Mouse (Mus musculus) MEL (cell line): ENCODE data around the gene Nanos3. TPM values are rescaled to one million over a fixed set of nuclear protein-coding genes. Genes with fewer than 3 reads are reported as not detected.
A peak's percentile ranks its signal among the peaks of the same experiment; 100 is the strongest.

Experiments used
- DNase-seq: peaks from one replicate; pipeline ENCODE4 v3.0.0; 2011; ENCODE audit warnings: low read depth, low spot score
- H3K27ac ChIP-seq: 2 replicates; pipeline ENCODE4 v1.5.1; 2012; ENCODE audit warnings: low read depth, mild to moderate bottlenecking, control low read depth, low read length, moderate library complexity; ENCODE audit not compliant: control insufficient read depth
- H3K27me3 ChIP-seq, 2 experiments: fragments of 150-350 bp in 1 of 2; sonication (generic) in 1 of 2; 2 replicates each; pipeline ENCODE4 v1.6.1; 2012; ENCODE audit warnings: low read length in 2 of 2, mild to moderate bottlenecking in 2 of 2, improper control_type of control experiment in 1 of 2, moderate library complexity in 1 of 2; ENCODE audit not compliant: insufficient read depth in 2 of 2, control insufficient read depth in 1 of 2
- H3K36me3 ChIP-seq, 2 experiments: 2 replicates each; pipeline ENCODE4 v1.6.1; 2012 to 2014; ENCODE audit warnings: low read length in 2 of 2, improper control_type of control experiment in 1 of 2, inconsistent platforms in 1 of 2, mild to moderate bottlenecking in 1 of 2; ENCODE audit not compliant: insufficient read depth in 2 of 2, control insufficient read depth in 1 of 2
- H3K4me1 ChIP-seq, 2 experiments: fragments of 150-350 bp in 1 of 2; sonication (generic) in 1 of 2; 2 replicates each; pipeline ENCODE4 v1.6.1; 2012; ENCODE audit warnings: low read length in 2 of 2, improper control_type of control experiment in 1 of 2, mild to moderate bottlenecking in 1 of 2; ENCODE audit not compliant: insufficient read depth in 2 of 2, control insufficient read depth in 1 of 2
- H3K4me3 ChIP-seq, 2 experiments: fragments of 150-350 bp in 1 of 2; sonication (generic) in 1 of 2; 2 replicates each; pipeline ENCODE4 v1.5.1; 2012; ENCODE audit warnings: low read depth in 2 of 2, low read length in 2 of 2, mild to moderate bottlenecking in 2 of 2, moderate library complexity in 2 of 2, control low read depth in 1 of 2, improper control_type of control experiment in 1 of 2; ENCODE audit not compliant: control insufficient read depth in 1 of 2, insufficient read depth in 1 of 2
- H3K79me2 ChIP-seq: 2 replicates; pipeline ENCODE4 v1.6.1; 2012; ENCODE audit warnings: mild to moderate bottlenecking, low read length, moderate library complexity; ENCODE audit not compliant: control insufficient read depth, poor library complexity, insufficient read depth
- H3K9ac ChIP-seq: 2 replicates; pipeline ENCODE4 v1.6.1; 2012; ENCODE audit warnings: low read depth, mild to moderate bottlenecking, control low read depth, low read length, moderate library complexity; ENCODE audit not compliant: control insufficient read depth, poor library complexity, severe bottlenecking
- H3K9me3 ChIP-seq: fragments of 150-350 bp; sonication (generic); replicated peaks from 2 replicates; pipeline ENCODE4 v1.6.1; 2012; ENCODE audit warnings: mild to moderate bottlenecking, low read length, improper control_type of control experiment, moderate library complexity; ENCODE audit not compliant: insufficient read depth
- BHLHE40 ChIP-seq: IDR thresholded peaks from 2 replicates; pipeline ENCODE4 v1.6.1; 2012; ENCODE audit warnings: low read depth, mild to moderate bottlenecking, inconsistent platforms, low read length, improper control_type of control experiment, borderline replicate concordance
- CHD1 ChIP-seq: IDR thresholded peaks from 2 replicates; pipeline ENCODE4 v1.6.1; 2012; ENCODE audit warnings: low read depth, mild to moderate bottlenecking, inconsistent platforms, low read length, improper control_type of control experiment
- CTCF ChIP-seq, 3 experiments: IDR thresholded peaks in 2 of 3; conservative IDR thresholded peaks in 1 of 3; 2 replicates each; pipeline ENCODE4 v1.5.1; 2011 to 2012; ENCODE audit warnings: low read length in 3 of 3, low read depth in 2 of 3, mild to moderate bottlenecking in 2 of 3, improper control_type of control experiment in 1 of 3, inconsistent platforms in 1 of 3, mixed read lengths in 1 of 3, moderate library complexity in 1 of 3; ENCODE audit not compliant: control insufficient read depth in 1 of 3, insufficient read depth in 1 of 3, poor library complexity in 1 of 3, severe bottlenecking in 1 of 3
- E2F4 ChIP-seq: IDR thresholded peaks from 2 replicates; pipeline ENCODE4 v1.6.1; 2011; ENCODE audit warnings: low read depth, low read length, improper control_type of control experiment, borderline replicate concordance
- ELF1 ChIP-seq: IDR thresholded peaks from 2 replicates; pipeline ENCODE4 v1.6.1; 2014; ENCODE audit warnings: low read depth, mild to moderate bottlenecking, inconsistent platforms, low read length, improper control_type of control experiment, moderate library complexity
- EP300 ChIP-seq, 2 experiments: IDR thresholded peaks; 2 replicates each; pipeline ENCODE4 v1.6.1; 2011; ENCODE audit warnings: improper control_type of control experiment in 2 of 2, low read length in 2 of 2, low read depth in 1 of 2, mild to moderate bottlenecking in 1 of 2
- ETS1 ChIP-seq: IDR thresholded peaks from 2 replicates; pipeline ENCODE4 v1.6.1; 2012; ENCODE audit warnings: low read depth, mild to moderate bottlenecking, inconsistent platforms, low read length, improper control_type of control experiment, moderate library complexity
- GABPA ChIP-seq: IDR thresholded peaks from 2 replicates; pipeline ENCODE4 v1.6.1; 2012; ENCODE audit warnings: low read depth, mild to moderate bottlenecking, inconsistent platforms, low read length, improper control_type of control experiment, moderate library complexity
- GATA1 ChIP-seq: IDR thresholded peaks from 2 replicates; pipeline ENCODE4 v1.6.1; 2011; ENCODE audit warnings: low read depth, low read length, improper control_type of control experiment
- HCFC1 ChIP-seq: IDR thresholded peaks from 2 replicates; pipeline ENCODE4 v1.6.1; 2012; ENCODE audit warnings: low read depth, mild to moderate bottlenecking, inconsistent platforms, low read length, improper control_type of control experiment, moderate library complexity
- KAT2A ChIP-seq: conservative IDR thresholded peaks from 2 replicates; pipeline ENCODE4 v1.6.1; 2012; ENCODE audit warnings: low read depth, low read length, improper control_type of control experiment, inconsistent platforms
- MAFK ChIP-seq: IDR thresholded peaks from 2 replicates; pipeline ENCODE4 v1.6.1; 2011; ENCODE audit warnings: low read depth, mild to moderate bottlenecking, low read length, improper control_type of control experiment, borderline replicate concordance
- MAX ChIP-seq: IDR thresholded peaks from 2 replicates; pipeline ENCODE4 v1.6.1; 2011; ENCODE audit warnings: low read length, improper control_type of control experiment
- MAZ ChIP-seq: IDR thresholded peaks from 2 replicates; pipeline ENCODE4 v1.6.1; 2012; ENCODE audit warnings: low read depth, mild to moderate bottlenecking, inconsistent platforms, low read length, improper control_type of control experiment
- MEF2A ChIP-seq: IDR thresholded peaks from 2 replicates; pipeline ENCODE4 v1.6.1; 2014; ENCODE audit warnings: low read depth, mild to moderate bottlenecking, inconsistent platforms, low read length, improper control_type of control experiment; ENCODE audit not compliant: poor library complexity, insufficient replicate concordance, severe bottlenecking; ENCODE audit errors: extremely low read depth
- MXI1 ChIP-seq: IDR thresholded peaks from 2 replicates; pipeline ENCODE4 v1.6.1; 2011; ENCODE audit warnings: mild to moderate bottlenecking, low read depth, low read length, improper control_type of control experiment
- MYC ChIP-seq: IDR thresholded peaks from 2 replicates; pipeline ENCODE4 v1.6.1; 2011; ENCODE audit warnings: low read depth, mild to moderate bottlenecking, low read length, improper control_type of control experiment, moderate library complexity
- NELFE ChIP-seq: IDR thresholded peaks from 2 replicates; pipeline ENCODE4 v1.6.1; 2011; ENCODE audit warnings: low read depth, low read length, improper control_type of control experiment
- NRF1 ChIP-seq: IDR thresholded peaks from 2 replicates; pipeline ENCODE4 v1.6.1; 2014; ENCODE audit warnings: low read depth, mild to moderate bottlenecking, inconsistent platforms, low read length, improper control_type of control experiment, moderate library complexity; ENCODE audit not compliant: poor library complexity, insufficient read depth, severe bottlenecking
- POLR2AphosphoS2 ChIP-seq: IDR thresholded peaks from 2 replicates; pipeline ENCODE4 v1.6.1; 2011; ENCODE audit warnings: low read length, improper control_type of control experiment
- POLR2AphosphoS5 ChIP-seq: IDR thresholded peaks from 2 replicates; pipeline ENCODE4 v1.6.1; 2012; ENCODE audit warnings: low read depth, borderline replicate concordance, mild to moderate bottlenecking, inconsistent platforms, low read length, moderate library complexity, mixed read lengths
- RAD21 ChIP-seq: IDR thresholded peaks from 2 replicates; pipeline ENCODE4 v1.6.1; 2011; ENCODE audit warnings: mild to moderate bottlenecking, low read depth, low read length, improper control_type of control experiment
- RCOR1 ChIP-seq: IDR thresholded peaks from 2 replicates; pipeline ENCODE4 v1.6.1; 2012; ENCODE audit warnings: low read depth, mild to moderate bottlenecking, inconsistent platforms, low read length, improper control_type of control experiment
- SIN3A ChIP-seq: IDR thresholded peaks from 2 replicates; pipeline ENCODE4 v1.6.1; 2012; ENCODE audit warnings: low read length, improper control_type of control experiment, inconsistent platforms
- SMC3 ChIP-seq: IDR thresholded peaks from 2 replicates; pipeline ENCODE4 v1.6.1; 2011; ENCODE audit warnings: low read depth, low read length, improper control_type of control experiment
- TAL1 ChIP-seq: IDR thresholded peaks from 2 replicates; pipeline ENCODE4 v1.6.1; 2012; ENCODE audit warnings: mild to moderate bottlenecking, inconsistent platforms, low read length, moderate library complexity, mixed read lengths
- TBP ChIP-seq: IDR thresholded peaks from 2 replicates; pipeline ENCODE4 v1.8.0; 2011; ENCODE audit warnings: low read depth, low read length, improper control_type of control experiment
- TCF12 ChIP-seq: IDR thresholded peaks from 2 replicates; pipeline ENCODE4 v1.6.1; 2014; ENCODE audit warnings: low read depth, mild to moderate bottlenecking, inconsistent platforms, low read length, improper control_type of control experiment, moderate library complexity
- USF1 ChIP-seq: IDR thresholded peaks from 2 replicates; pipeline ENCODE4 v1.6.1; 2014; ENCODE audit warnings: low read depth, mild to moderate bottlenecking, inconsistent platforms, low read length, improper control_type of control experiment, moderate library complexity
- USF2 ChIP-seq, 2 experiments: IDR thresholded peaks; 2 replicates each; pipeline ENCODE4 v1.6.1; 2011 to 2012; ENCODE audit warnings: improper control_type of control experiment in 2 of 2, low read length in 2 of 2, borderline replicate concordance in 1 of 2, inconsistent platforms in 1 of 2, low read depth in 1 of 2, mild to moderate bottlenecking in 1 of 2; ENCODE audit not compliant: insufficient read depth in 1 of 2
- ZC3H11A ChIP-seq: IDR thresholded peaks from 2 replicates; pipeline ENCODE4 v1.6.1; 2012; ENCODE audit warnings: low read depth, mild to moderate bottlenecking, inconsistent platforms, low read length, improper control_type of control experiment
- ZKSCAN1 ChIP-seq: IDR thresholded peaks from 2 replicates; pipeline ENCODE4 v1.6.1; 2012; ENCODE audit warnings: low read depth, mild to moderate bottlenecking, inconsistent platforms, low read length, improper control_type of control experiment, moderate library complexity
- ZMIZ1 ChIP-seq: IDR thresholded peaks from 2 replicates; pipeline ENCODE4 v1.6.1; 2012; ENCODE audit warnings: low read depth, mild to moderate bottlenecking, inconsistent platforms, low read length, improper control_type of control experiment, moderate library complexity
- ZNF384 ChIP-seq: IDR thresholded peaks from 2 replicates; pipeline ENCODE4 v1.6.1; 2012; ENCODE audit warnings: low read depth, mild to moderate bottlenecking, inconsistent platforms, low read length, improper control_type of control experiment
- polyA plus RNA-seq, 2 experiments: library from polyadenylated mRNA; stranded (reverse) in 1 of 2; unstranded in 1 of 2; fragments of >175 nt in 1 of 2; fragments of >200 nt in 1 of 2; gene quantifications; 2 replicates each; pipeline versions ENCODE4 v1.2.1 to v1.2.4; 2012; ENCODE audit warnings: low replicate concordance in 2 of 2, low read depth in 1 of 2; ENCODE audit not compliant: insufficient read length in 2 of 2, insufficient read depth in 1 of 2, missing spikeins in 1 of 2
- total RNA-seq: library from RNA; depleted of rRNA; stranded (reverse); fragments of 300-350 nt; gene quantifications from 2 replicates; pipeline ENCODE4 v1.2.3, GENCODE M21; 2012

Gene Nanos3
- total and polyA plus RNA-seq, 3 experiments = 1.7 to 2.0 TPM; not detected in 1

DNA sequence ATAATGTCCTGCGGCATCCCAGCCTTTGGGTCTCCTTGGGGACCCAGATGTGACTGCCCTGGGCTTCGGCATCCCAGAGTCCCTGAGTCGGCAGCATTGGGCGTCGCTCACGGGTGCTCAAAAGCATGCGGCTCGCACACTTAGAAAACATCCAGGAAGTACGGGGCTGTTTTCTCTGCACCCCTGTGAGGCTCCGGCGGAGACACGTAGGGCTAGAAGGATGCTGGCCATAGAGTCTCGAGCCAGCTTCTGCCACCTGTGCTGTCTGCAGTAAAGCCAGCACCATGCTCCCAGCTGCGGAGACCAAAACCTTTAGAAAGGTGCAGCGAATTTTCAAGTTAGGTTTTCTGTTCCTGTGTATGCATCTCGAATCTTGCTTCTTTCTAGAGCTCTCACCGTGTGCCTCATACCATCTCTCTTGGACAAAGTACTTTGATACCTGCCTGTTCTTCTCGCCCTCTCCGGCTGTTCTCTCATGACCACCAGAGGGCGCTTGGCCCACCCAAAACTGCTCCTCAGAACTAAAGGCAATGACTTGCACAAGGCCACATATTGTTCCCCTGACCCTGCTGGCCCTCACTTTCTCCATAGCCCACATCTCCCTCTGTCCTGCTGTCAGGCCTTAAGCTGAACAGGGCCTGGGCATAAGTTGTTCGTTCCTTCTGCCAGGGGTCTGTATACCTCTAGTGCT is 2.2 kb upstream of the Nanos3 start:
- Histone ChIP-seq H3K27ac (no peak overlapping the region), H3K27me3 (no peaks in the 10 kb centered on the region), H3K4me1 (peaks cover 5 to 17% of the 10 kb centered on the region in 2 experiments), H3K36me3 (peaks cover 0 to 3% of the 10 kb centered on the region in 2 experiments; a peak in 1 of 4 replicates), H3K4me3 (peak overlapping the region; percentile 60 to 73), H3K79me2 (peaks cover 8% of the 10 kb centered on the region; the same call in 1 of the 2 replicates), H3K9me3 (no peaks in the 10 kb centered on the region), H3K9ac (peak overlapping the region; percentile 74)
- TF ChIP-seq TBP (no peak), MAFK (no peak), SMC3 (peak; percentile 94), RAD21 (peak; percentile 64), POLR2AphosphoS5 (no peak), CTCF (IDR thresholded peaks at IDR 0.05 in 2 of 3, conservative IDR thresholded peaks at IDR 0.05 in 1 of 3; ENCODE audit: control insufficient read depth in 1 of 3, insufficient read depth in 1 of 3, low read depth in 2 of 3, low read length in 3 of 3, poor library complexity in 1 of 3, severe bottlenecking in 1 of 3) (peak; percentile 90 to 96 (median 95)), MYC (0 out of 2 replicates have a peak, but pooled peaks have one; percentile 55), KAT2A (no peak), ZKSCAN1 (no peak), E2F4 (no peak), MXI1 (peak; percentile 17; the same call in 1 of the 2 replicates), CHD1 (no peak), SIN3A (peak; percentile 62; the same call in 1 of the 2 replicates), TCF12 (no peak), ZNF384 (no peak), MAZ (0 out of 2 replicates have a peak, but pooled peaks have one; percentile 39), ELF1 (no peak), MEF2A (no peak), NELFE (no peak), GATA1 (no peak), POLR2AphosphoS2 (no peak), GABPA (no peak), NRF1 (no peak), HCFC1 (peak; percentile 49; the same call in 1 of the 2 replicates), ZMIZ1 (no peak), USF2 (IDR thresholded peaks at IDR 0.05; ENCODE audit: borderline replicate concordance in 1 of 2, insufficient read depth in 1 of 2, low read depth in 1 of 2, low read length in 2 of 2) (no peak), USF1 (no peak), BHLHE40 (0 out of 2 replicates have a peak, but pooled peaks have one; percentile 31), ZC3H11A (peak; percentile 70), ETS1 (no peak), TAL1 (no peak), MAX (0 out of 2 replicates have a peak, but pooled peaks have one; percentile 10), RCOR1 (no peak), EP300 (IDR thresholded peaks at IDR 0.05; ENCODE audit: low read depth in 1 of 2, low read length in 2 of 2) (no peak)
- DNase-seq = peak; percentile 90
